Comparison of ENCODE assay signal across 8 mouse cellular contexts in genomic region chr5:142901355-142901802, GRCm38 (mm10). TPM values are rescaled to one million over a fixed set of nuclear protein-coding genes. Genes with fewer than 3 reads are reported as not detected.
DNase-seq lines count a peak whose midpoint lies in the region; ATAC-seq and TF ChIP-seq lines count a peak whose summit lies in the region.

No protein-coding gene starts in this region.

- peak; percentile 49 for DNase-seq in liver, embryonic 11.5 days (ENCODE audit: low spot score)
- DNase-seq in liver, postnatal 0 days: no peak
- peak; percentile 33 for DNase-seq in brain, adult 2 months (ENCODE audit: low read depth, low spot score)
- peak; percentile 44 to 46 for DNase-seq in gastrocnemius, postnatal 36 days
- peak; percentile 84 for DNase-seq in lung, embryonic 14.5 days
- DNase-seq in stomach, postnatal 0 days (ENCODE audit: low spot score): peak; percentile 69
- no peak for DNase-seq in layer of hippocampus, adult 9-11 months

- H3K4me2 ChIP-seq in liver, embryonic 11.5 days: no peak overlapping the region
- H3K4me2 ChIP-seq in liver, postnatal 0 days (ENCODE audit: low read depth, low read length): no peak overlapping the region
- no peak overlapping the region for H3K4me2 ChIP-seq in lung, embryonic 14.5 days
- H3K4me2 ChIP-seq in stomach, postnatal 0 days (replicated peaks; ENCODE audit: low read depth): no peak overlapping the region

- no peak for ATAC-seq in liver, embryonic 11.5 days (replicated peaks; ENCODE audit: low FRiP score)
- no peak for ATAC-seq in liver, postnatal 0 days
- ATAC-seq in lung, embryonic 14.5 days (ENCODE audit: insufficient read depth): peak; percentile 3; the same call in 1 of the 2 replicates
- ATAC-seq in stomach, postnatal 0 days (ENCODE audit: low FRiP score, low TSS enrichment): peak; percentile 3; the same call in 1 of the 2 replicates
- no peak for ATAC-seq in monocyte, adult 5-6 weeks (replicated peaks; ENCODE audit: insufficient number of reproducible peaks, low FRiP score, low TSS enrichment, poor library complexity, severe bottlenecking)

- no peaks in the 10 kb centered on the region for H3K9me3 ChIP-seq in liver, embryonic 11.5 days (ENCODE audit: control insufficient read depth, low read length)
- H3K9me3 ChIP-seq in liver, postnatal 0 days (ENCODE audit: low read length): no peaks in the 10 kb centered on the region
- no peaks in the 10 kb centered on the region for H3K9me3 ChIP-seq in lung, embryonic 14.5 days (ENCODE audit: low read depth, low read length)
- H3K9me3 ChIP-seq in stomach, postnatal 0 days (ENCODE audit: control insufficient read depth, low read length): no peaks in the 10 kb centered on the region

- intact Hi-C loops in gastrocnemius, postnatal 36 days (cut with DNase I): no loop called here

- H3K9ac ChIP-seq in liver, embryonic 11.5 days (ENCODE audit: low read depth, low read length): no peak overlapping the region
- H3K9ac ChIP-seq in liver, postnatal 0 days (replicated peaks): no peak overlapping the region
- H3K9ac ChIP-seq in lung, embryonic 14.5 days: no peak overlapping the region
- H3K9ac ChIP-seq in stomach, postnatal 0 days (ENCODE audit: low read length): no peak overlapping the region

- WGBS in liver, embryonic 11.5 days: 88% methylated on average over 7 of the region's 7 CpGs
- WGBS in liver, postnatal 0 days (ENCODE audit: insufficient replicate concordance): 86% methylated on average over 7 of the region's 7 CpGs
- WGBS in lung, embryonic 14.5 days: 71% methylated on average over 7 of the region's 7 CpGs
- 62% methylated on average over 7 of the region's 7 CpGs for WGBS in stomach, postnatal 0 days

- H3K36me3 ChIP-seq in liver, embryonic 11.5 days (ENCODE audit: control insufficient read depth, insufficient read depth, low read length): peaks cover 44% of the 10 kb centered on the region
- peaks cover 48% of the 10 kb centered on the region for H3K36me3 ChIP-seq in liver, postnatal 0 days (replicated peaks; ENCODE audit: insufficient read depth, low read length)
- peaks cover 73% of the 10 kb centered on the region for H3K36me3 ChIP-seq in lung, embryonic 14.5 days (ENCODE audit: insufficient read depth)
- peaks cover 31% of the 10 kb centered on the region for H3K36me3 ChIP-seq in stomach, postnatal 0 days (ENCODE audit: control insufficient read depth, insufficient read depth, low read length)

- 0 out of 2 replicates have a peak overlapping the region, but pooled peaks have one; percentile 0 for H3K27ac ChIP-seq in liver, embryonic 11.5 days (ENCODE audit: low read depth, low read length)
- H3K27ac ChIP-seq in liver, postnatal 0 days (ENCODE audit: low read depth): no peak overlapping the region
- H3K27ac ChIP-seq in lung, embryonic 14.5 days (ENCODE audit: low read depth): no peak overlapping the region
- no peak overlapping the region; the same call in none of the 2 replicates for H3K27ac ChIP-seq in stomach, postnatal 0 days (replicated peaks)

- TF ChIP-seq EP300 in liver, postnatal 0 days (IDR thresholded peaks at IDR 0.05; ENCODE audit: low read depth): no peak
- no peak for TF ChIP-seq EP300 in stomach, postnatal 0 days (optimal IDR thresholded peaks at IDR 0.05)

- TF ChIP-seq CTCF in liver, postnatal 0 days (IDR thresholded peaks at IDR 0.05; ENCODE audit: low read depth): no peak
- no peak for TF ChIP-seq CTCF in lung, embryonic 14.5 days (IDR thresholded peaks at IDR 0.05; ENCODE audit: low read depth)
- no peak for TF ChIP-seq CTCF in stomach, postnatal 0 days (IDR thresholded peaks at IDR 0.05; ENCODE audit: low read depth)

- H3K4me3 ChIP-seq in liver, embryonic 11.5 days (ENCODE audit: low read depth, low read length): no peak overlapping the region
- H3K4me3 ChIP-seq in liver, postnatal 0 days (ENCODE audit: low read depth, low read length): no peak overlapping the region
- no peak overlapping the region for H3K4me3 ChIP-seq in lung, embryonic 14.5 days (ENCODE audit: low read depth, low read length)
- no peak overlapping the region for H3K4me3 ChIP-seq in stomach, postnatal 0 days (ENCODE audit: low read depth, low read length)

- H3K4me1 ChIP-seq in liver, embryonic 11.5 days (replicated peaks; ENCODE audit: control insufficient read depth, insufficient read depth, low read length): peaks cover 12% of the 10 kb centered on the region
- peaks cover under 1% of the 10 kb centered on the region; the same call in 1 of the 2 replicates for H3K4me1 ChIP-seq in liver, postnatal 0 days (ENCODE audit: insufficient read depth)
- H3K4me1 ChIP-seq in lung, embryonic 14.5 days (ENCODE audit: insufficient read depth): 0 out of 2 replicates have a peak, but pooled peaks cover 3% of the 10 kb centered on the region
- no peaks in the 10 kb centered on the region for H3K4me1 ChIP-seq in stomach, postnatal 0 days (replicated peaks; ENCODE audit: control insufficient read depth, insufficient read depth)

- H3K27me3 ChIP-seq in liver, embryonic 11.5 days (replicated peaks; ENCODE audit: control insufficient read depth, insufficient read depth, low read length): no peaks in the 10 kb centered on the region
- no peaks in the 10 kb centered on the region for H3K27me3 ChIP-seq in liver, postnatal 0 days (ENCODE audit: insufficient read depth, low read length)
- H3K27me3 ChIP-seq in lung, embryonic 14.5 days (ENCODE audit: insufficient read depth, low read length): no peaks in the 10 kb centered on the region
- H3K27me3 ChIP-seq in stomach, postnatal 0 days (ENCODE audit: control insufficient read depth, insufficient read depth, low read length): no peaks in the 10 kb centered on the region

RNA-seq across cellular contexts. Expression of gene Actb, which starts 5.2 kb away (rescaled TPM):
- 11,958 and 12,749 TPM in 2 replicates for polyA plus RNA-seq in liver, embryonic 11.5 days (2014; fragmentation: Nextera tagmentation; extraction: Ambion mirVana)
- polyA plus RNA-seq in liver, postnatal 0 days (2015; fragmentation: Nextera tagmentation; extraction: Ambion mirVana): 6,710 and 7,738 TPM in 2 replicates
- 100 to 1,000 TPM; 427 to 440 TPM for total RNA-seq in gastrocnemius, postnatal 36 days (2021)
- polyA plus RNA-seq in lung, embryonic 14.5 days (2014; fragmentation: Nextera tagmentation; extraction: Ambion mirVana): 16,801 and 17,929 TPM in 2 replicates
- 14,823 and 16,187 TPM in 2 replicates for polyA plus RNA-seq in stomach, postnatal 0 days (2015; fragmentation: Nextera tagmentation; extraction: Ambion mirVana)
- total RNA-seq in monocyte, adult 5-6 weeks (2017): 6,587 to 7,071 TPM (median 6,776 TPM) in 3 replicates

RNA-seq across cellular contexts. Expression of gene Fbxl18, which starts 6.2 kb away (rescaled TPM):
- 6.7 TPM in 2 replicates for polyA plus RNA-seq in liver, embryonic 11.5 days (2014; fragmentation: Nextera tagmentation; extraction: Ambion mirVana)
- 1.8 and 3.2 TPM in 2 replicates for polyA plus RNA-seq in liver, postnatal 0 days (2015; fragmentation: Nextera tagmentation; extraction: Ambion mirVana)
- total RNA-seq in gastrocnemius, postnatal 36 days (2021): 1 to 10 TPM; 5.7 to 6.0 TPM
- polyA plus RNA-seq in lung, embryonic 14.5 days (2014; fragmentation: Nextera tagmentation; extraction: Ambion mirVana): 11.2 and 11.8 TPM in 2 replicates
- polyA plus RNA-seq in stomach, postnatal 0 days (2015; fragmentation: Nextera tagmentation; extraction: Ambion mirVana): 5.0 and 5.3 TPM in 2 replicates
- 1.6 to 3.6 TPM (median 2.3 TPM) in 3 replicates for total RNA-seq in monocyte, adult 5-6 weeks (2017)

RNA-seq across cellular contexts. Expression of gene Fscn1, which starts 58.8 kb away (rescaled TPM):
- 142 and 148 TPM in 2 replicates for polyA plus RNA-seq in liver, embryonic 11.5 days (2014; fragmentation: Nextera tagmentation; extraction: Ambion mirVana)
- 6.9 and 7.3 TPM in 2 replicates for polyA plus RNA-seq in liver, postnatal 0 days (2015; fragmentation: Nextera tagmentation; extraction: Ambion mirVana)
- total RNA-seq in gastrocnemius, postnatal 36 days (2021): 10 to 100 TPM in 1 of 2 experiments, 1 to 10 TPM in 1; 9.8 to 12.0 TPM
- polyA plus RNA-seq in lung, embryonic 14.5 days (2014; fragmentation: Nextera tagmentation; extraction: Ambion mirVana): 331 and 347 TPM in 2 replicates
- 42.0 and 42.7 TPM in 2 replicates for polyA plus RNA-seq in stomach, postnatal 0 days (2015; fragmentation: Nextera tagmentation; extraction: Ambion mirVana)
- total RNA-seq in monocyte, adult 5-6 weeks (2017): 1.2 TPM in 1 of 3 replicates, not detected in the others

Comparison
In these comparisons a context has a peak if more than half of its experiments do, and no peak if none do; other contexts are left out.
1. DNase-seq: peak in liver, embryonic 11.5 days (single experiment), brain, adult 2 months (single experiment), gastrocnemius, postnatal 36 days (2 of 2), lung, embryonic 14.5 days (single experiment) and stomach, postnatal 0 days (single experiment); none in liver, postnatal 0 days (single experiment) and layer of hippocampus, adult 9-11 months (single experiment).
2. ATAC-seq: peak in lung, embryonic 14.5 days (single experiment) and stomach, postnatal 0 days (single experiment); none in liver, embryonic 11.5 days (single experiment), liver, postnatal 0 days (single experiment) and monocyte, adult 5-6 weeks (single experiment).